Mouse (Mus musculus) embryonic fibroblast, embryonic 13.5 days (primary cell): ENCODE results near the gene 1700029F12Rik.

Experiments
- CTCF ChIP-seq: IDR thresholded peaks from 2 replicates; pipeline ENCODE4 v1.5.1; 2011; ENCODE audit warnings: mild to moderate bottlenecking, control low read depth, low read length, moderate library complexity, borderline replicate concordance; ENCODE audit not compliant: insufficient read depth
- POLR2A ChIP-seq: IDR thresholded peaks from 2 replicates; pipeline ENCODE4 v1.6.1; 2011; ENCODE audit warnings: low read depth, mild to moderate bottlenecking, control low read depth, low read length, moderate library complexity

DNA sequence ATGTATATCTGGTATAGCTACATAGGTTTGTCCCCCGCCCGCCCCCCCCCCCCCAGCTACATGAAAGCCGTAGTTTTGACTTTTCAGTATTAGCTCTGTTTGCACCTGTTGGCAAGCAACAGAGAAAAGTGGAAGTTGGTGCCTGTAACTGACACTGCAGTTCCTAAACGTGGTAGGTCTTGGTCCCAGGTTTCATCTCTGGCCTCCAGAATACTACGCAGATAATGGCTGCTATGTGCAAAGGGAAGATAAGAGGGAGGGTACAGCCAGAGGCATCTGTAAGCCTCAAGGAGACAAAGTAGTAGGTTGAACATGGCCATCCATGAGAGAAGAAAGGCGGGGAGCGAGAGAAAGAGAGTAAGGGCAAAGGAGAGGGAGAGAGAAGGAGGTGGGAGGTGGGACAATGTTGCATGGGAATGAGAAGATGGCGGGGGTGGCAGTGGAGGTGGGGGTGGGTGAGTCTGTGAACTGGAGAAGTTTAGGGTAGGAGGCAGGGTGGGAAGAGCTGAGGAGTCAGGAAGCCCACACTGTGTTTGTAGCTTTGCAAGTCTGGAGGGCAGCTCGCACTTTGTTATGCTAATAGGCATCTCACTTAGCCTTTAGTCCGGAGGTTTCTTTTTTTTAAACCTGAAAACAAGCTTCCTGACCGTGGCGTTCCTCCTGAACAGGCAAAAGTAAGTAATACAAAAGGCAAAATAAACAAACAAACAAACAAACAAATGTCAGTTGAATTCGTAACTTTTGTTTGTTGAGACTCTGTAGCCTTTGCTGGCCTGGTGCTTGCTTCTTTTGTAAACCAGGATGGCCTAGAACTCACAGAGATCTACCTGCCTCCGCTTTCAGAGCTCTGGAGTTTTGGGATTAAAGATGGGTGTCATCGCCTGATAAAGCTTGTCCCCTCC, 32.7 kb upstream of the 1700029F12Rik start, which contains the start of gene Fam169a:
- TF ChIP-seq CTCF (no peak), POLR2A (no peak)
